Mouse (Mus musculus) thymus, postnatal 36 days (tissue): ENCODE results near the gene Olfr355.

Experiments used
- DNase-seq, 2 experiments: peaks; one replicate each; pipeline ENCODE4 v3.0.0; 2022; ENCODE audit warnings: mixed read lengths in 2 of 2

Gene Olfr355

DNA sequence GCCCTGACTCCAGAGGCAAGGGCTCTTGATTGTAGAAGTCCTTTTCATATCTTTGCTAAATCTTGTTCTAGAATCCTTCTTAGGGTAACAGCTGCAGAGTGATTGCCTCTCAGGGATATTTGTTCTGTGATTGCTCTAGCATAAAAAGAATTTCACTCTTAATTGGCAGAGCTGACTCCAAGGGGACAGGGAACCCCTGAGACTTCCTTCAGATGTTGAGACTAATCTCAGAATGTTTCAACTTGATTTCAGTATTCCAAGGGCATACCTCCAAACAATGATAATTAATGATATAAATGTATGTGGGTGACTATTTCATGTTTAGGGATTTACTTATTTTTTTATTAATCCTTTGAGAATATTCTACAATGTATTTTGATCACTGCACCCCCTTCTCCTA is at the start of gene Olfr355:
Olfr355 (minus strand) TSS at position 101 of the 400 bp plus-strand sequence.
- no peak for DNase-seq

- no peak for DNase-seq
Observed at GRCm38 (mm10) chr2:36936821-36937220, 8.1 kb upstream of the Olfr355 start, which contains the start of gene Olfr356. Olfr356 (plus strand) TSS chr2:36937121.

DNA sequence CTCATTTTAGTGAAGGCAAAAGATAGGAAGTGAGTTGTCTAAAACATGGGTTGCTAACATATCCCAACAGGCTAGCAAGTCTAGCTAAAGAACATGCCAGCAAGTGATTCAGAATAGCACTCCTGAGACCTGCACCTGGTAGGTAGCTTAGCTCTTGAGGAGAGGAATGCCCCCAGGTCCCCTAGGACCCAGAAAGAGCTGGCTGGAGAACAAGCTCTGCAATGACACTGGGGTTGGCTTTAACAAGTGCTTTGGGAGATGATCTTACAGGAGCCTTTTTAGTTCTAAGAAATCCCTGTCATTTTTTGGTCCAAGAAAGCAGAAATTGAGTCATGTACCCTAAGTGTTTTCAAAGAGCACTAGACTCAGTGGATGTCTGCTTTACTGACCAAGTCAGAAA is 23.3 kb downstream of the Olfr355 start, which contains the start of gene Olfr354:
Olfr354 (plus strand) TSS at position 301 of the 400 bp plus-strand sequence.
- DNase-seq: no peak

DNA sequence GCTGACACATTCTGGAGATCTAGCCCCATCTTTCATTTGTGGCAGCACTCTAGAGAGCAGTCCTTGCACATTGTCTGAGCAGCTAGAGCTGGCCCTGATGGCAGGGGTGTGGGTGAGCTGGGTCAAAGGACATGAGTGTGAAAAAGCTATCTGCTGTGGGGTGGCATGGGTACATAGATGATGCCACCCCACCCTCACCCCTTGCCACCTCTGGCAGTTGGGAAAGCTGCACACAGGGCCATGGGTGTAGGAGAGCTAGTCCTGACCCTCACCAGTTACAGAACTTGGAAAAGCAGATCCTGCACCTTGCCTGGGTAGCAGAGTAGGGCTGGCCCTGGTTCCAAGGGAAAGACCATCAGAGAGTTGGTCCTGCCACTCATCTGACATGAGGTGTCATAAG is 31.6 kb downstream of the Olfr355 start:
- DNase-seq: no peak

- DNase-seq: no peak
Observed at GRCm38 (mm10) chr2:36892836-36893235, 35.9 kb downstream of the Olfr355 start, which contains the start of gene Olfr353. Olfr353 (minus strand) TSS chr2:36892936.
